Mouse (Mus musculus) heart, embryonic 14.5 days (tissue): Measurements from ENCODE around the gene Tapbpl. TPM values are rescaled to one million over a fixed set of nuclear protein-coding genes. Genes with fewer than 3 reads are reported as not detected.

Experiments
- ATAC-seq: fragments of 200-750 bp; cut with Nextera tagmentation; 2 replicates; pipeline ENCODE4 v1.8.0; 2017; ENCODE audit warnings: low read depth, moderate TSS enrichment; ENCODE audit not compliant: insufficient number of reproducible peaks, insufficient read depth, low FRiP score
- H3K27ac ChIP-seq, 2 experiments: fragments of 200-500 bp in 1 of 2; fragments of 300-500 bp in 1 of 2; sonication (generic) in 1 of 2; replicated peaks in 1 of 2; 2 replicates each; pipeline ENCODE4 v1.5.1; 2012 to 2014; ENCODE audit warnings: low read depth in 2 of 2, low read length in 2 of 2, control low read depth in 1 of 2, mild to moderate bottlenecking in 1 of 2, mixed read lengths in 1 of 2; ENCODE audit not compliant: control insufficient read depth in 1 of 2, insufficient read depth in 1 of 2
- H3K27me3 ChIP-seq: fragments of 300-500 bp; sonication (generic); 2 replicates; pipeline ENCODE4 v1.6.1; 2014; ENCODE audit warnings: mild to moderate bottlenecking, low read length, control low read depth; ENCODE audit not compliant: control insufficient read depth, insufficient read depth
- H3K36me3 ChIP-seq: fragments of 300-500 bp; sonication (generic); 2 replicates; pipeline ENCODE4 v1.6.1; 2014; ENCODE audit warnings: mild to moderate bottlenecking, control low read depth, low read length, mixed read lengths; ENCODE audit not compliant: control insufficient read depth, insufficient read depth
- H3K4me1 ChIP-seq, 2 experiments: fragments of 200-500 bp in 1 of 2; fragments of 300-500 bp in 1 of 2; sonication (generic) in 1 of 2; 2 replicates each; pipeline ENCODE4 v1.6.1; 2012 to 2014; ENCODE audit warnings: low read length in 2 of 2, control low read depth in 1 of 2, mixed read lengths in 1 of 2; ENCODE audit not compliant: control insufficient read depth in 2 of 2, insufficient read depth in 2 of 2
- H3K4me2 ChIP-seq: fragments of 300-500 bp; sonication (generic); 2 replicates; pipeline ENCODE4 v1.6.1; 2014; ENCODE audit warnings: mild to moderate bottlenecking, low read length
- H3K4me3 ChIP-seq, 2 experiments: fragments of 200-500 bp in 1 of 2; fragments of 300-500 bp in 1 of 2; sonication (generic) in 1 of 2; 2 replicates each; pipeline ENCODE4 v1.5.1; 2012 to 2014; ENCODE audit warnings: low read length in 2 of 2, mild to moderate bottlenecking in 2 of 2, control low read depth in 1 of 2, low read depth in 1 of 2, moderate library complexity in 1 of 2; ENCODE audit not compliant: control insufficient read depth in 1 of 2, insufficient read depth in 1 of 2
- H3K9ac ChIP-seq: fragments of 300-500 bp; sonication (generic); 2 replicates; pipeline ENCODE4 v1.6.1; 2014; ENCODE audit warnings: mild to moderate bottlenecking, low read length
- H3K9me3 ChIP-seq: fragments of 300-500 bp; sonication (generic); 2 replicates; pipeline ENCODE4 v1.6.1; 2016; ENCODE audit warnings: low read length, control low read depth; ENCODE audit not compliant: control insufficient read depth
- WGBS: fragments of 180-500 bp; shearing (Covaris S2); extraction: QIAGEN DNeasy Blood & Tissue Kit; methylation state at CpG from one replicate; pipeline ENCODE4 v1.1.7; 2014; 5-methylcytosine and 5-hydroxymethylcytosine counted together
- polyA plus RNA-seq: library from polyadenylated mRNA; unstranded; fragments of >200 nt; fragmentation: Nextera tagmentation; extraction: Ambion mirVana; gene quantifications from 2 replicates; pipeline ENCODE4 v1.2.1, GENCODE M21; 2014

The Tapbpl gene
- polyA plus RNA-seq, 1 experiment from 2014 or later: 4.0 TPM

GRCm38 (mm10) chr6:125217899-125218298 lies 13.8 kb downstream of the Tapbpl start:
- H3K4me3 ChIP-seq: no peak overlapping the region
- H3K4me2 ChIP-seq: no peak overlapping the region
- whole genome bisulfite sequencing: 83% methylated on average over 11 of the region's 11 CpGs
- no peaks in the 10 kb centered on the region for H3K9me3 ChIP-seq
- no peak overlapping the region for H3K9ac ChIP-seq
- H3K36me3 ChIP-seq: peaks cover 15% of the 10 kb centered on the region; the same call in 1 of the 2 replicates
- peaks cover 10% of the 10 kb centered on the region; the same call in 1 of the 2 replicates for H3K27me3 ChIP-seq
- no peak for ATAC-seq
- no peak overlapping the region for H3K27ac ChIP-seq
- peaks cover 0 to 7% of the 10 kb centered on the region in 2 experiments; a peak in 2 of 4 replicates for H3K4me1 ChIP-seq

DNA sequence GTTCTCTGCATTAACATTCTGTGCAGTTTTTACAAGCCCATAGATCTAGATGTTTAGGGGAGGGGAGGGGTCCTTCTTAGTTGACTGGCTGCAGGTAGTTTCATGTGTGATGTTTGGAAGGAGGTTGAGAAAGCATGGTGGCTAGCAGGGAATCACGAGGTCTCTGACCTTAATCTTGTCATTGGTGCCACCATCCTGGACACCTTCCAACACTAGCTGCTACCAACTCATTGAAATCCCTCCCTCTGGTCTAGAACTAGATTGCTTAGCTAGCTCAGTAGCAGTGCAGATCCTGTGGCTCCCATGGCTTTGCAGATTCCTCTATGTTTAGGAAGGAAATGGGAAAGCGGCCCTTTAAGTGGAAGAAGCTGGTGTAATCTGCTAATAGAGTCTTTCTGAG lies 14.8 kb downstream of the Tapbpl start:
- H3K27me3 ChIP-seq: peaks cover 10% of the 10 kb centered on the region; the same call in 1 of the 2 replicates
- ATAC-seq: no peak
- H3K9ac ChIP-seq: no peak overlapping the region
- 46% methylated on average over 2 of the region's 2 CpGs for WGBS
- no peak overlapping the region for H3K27ac ChIP-seq
- H3K4me3 ChIP-seq: no peak overlapping the region
- no peak overlapping the region; the same call in 1 of the 2 replicates for H3K4me2 ChIP-seq
- peaks cover 0 to 4% of the 10 kb centered on the region in 2 experiments; a peak in 1 of 4 replicates for H3K4me1 ChIP-seq
- peaks cover 15% of the 10 kb centered on the region; the same call in 1 of the 2 replicates for H3K36me3 ChIP-seq
- no peaks in the 10 kb centered on the region for H3K9me3 ChIP-seq

DNA sequence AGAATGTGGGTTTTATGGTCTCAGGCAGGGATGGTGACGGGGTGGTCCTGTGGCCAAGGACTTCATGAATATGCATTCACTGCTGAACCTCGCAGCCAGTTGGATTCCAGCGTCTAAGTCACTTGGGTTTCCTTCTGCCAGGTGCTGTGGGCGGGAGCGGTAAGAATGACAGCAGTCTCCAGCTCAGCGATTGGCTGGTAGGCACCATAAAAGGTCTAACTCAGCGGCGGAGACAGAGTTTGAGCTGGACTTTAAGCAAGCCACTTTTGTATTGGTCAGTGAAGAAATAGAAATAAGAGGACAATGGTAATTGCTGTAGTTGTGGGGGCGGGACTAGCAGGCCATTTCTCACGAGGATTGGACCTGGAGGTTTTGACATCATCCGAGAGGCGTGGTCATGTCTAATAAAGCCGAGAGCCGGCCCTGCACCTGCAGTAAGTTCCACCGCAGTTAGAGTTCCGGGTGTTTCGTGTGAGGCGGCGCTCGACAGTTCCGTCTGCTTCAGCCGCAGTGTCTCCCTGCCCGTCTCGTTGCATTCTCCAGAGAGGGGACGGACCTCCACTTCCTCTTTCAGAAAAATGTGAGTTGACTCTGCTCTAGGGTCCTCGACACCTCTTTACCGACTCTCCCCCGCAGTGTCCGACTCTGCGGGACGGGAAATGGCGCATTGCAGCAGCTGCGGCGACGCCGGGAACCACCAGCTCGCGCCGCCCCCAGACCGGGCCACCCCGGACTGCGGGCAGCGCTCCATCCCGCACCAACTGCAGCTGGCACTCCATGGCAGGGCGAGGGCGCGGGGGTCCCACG lies 16.3 kb downstream of the Tapbpl start, which contains the start of gene Vamp1:
Gene Vamp1, plus strand, starts transcription at position 404 of the 807 bp plus-strand sequence.
- Histone ChIP-seq H3K36me3 (peaks cover 12% of the 10 kb centered on the region; the same call in 1 of the 2 replicates), H3K4me1 (peaks cover 0 to 4% of the 10 kb centered on the region in 2 experiments; a peak in 1 of 4 replicates), H3K27me3 (peaks cover 10% of the 10 kb centered on the region; the same call in 1 of the 2 replicates), H3K9me3 (no peaks in the 10 kb centered on the region), H3K27ac (peak within 1 kb of the TSS; percentile 64 to 78), H3K4me3 (peak within 1 kb of the TSS; percentile 70 to 72), H3K9ac (peak within 1 kb of the TSS; percentile 86), H3K4me2 (peak within 1 kb of the TSS; percentile 71)
- WGBS: under 1% methylated on average over 48 of the region's 48 CpGs
- peak; percentile 95 for ATAC-seq

GRCm38 (mm10) chr6:125213715-125214114 lies 17.9 kb downstream of the Tapbpl start:
- Histone ChIP-seq H3K9ac (no peak overlapping the region), H3K4me3 (no peak overlapping the region), H3K36me3 (no peaks in the 10 kb centered on the region), H3K4me2 (no peak overlapping the region), H3K27ac (no peak overlapping the region), H3K4me1 (peaks cover 0 to 4% of the 10 kb centered on the region in 2 experiments; a peak in 1 of 4 replicates), H3K9me3 (no peaks in the 10 kb centered on the region; the same call in 1 of the 2 replicates), H3K27me3 (peaks cover 10% of the 10 kb centered on the region; the same call in 1 of the 2 replicates)
- ATAC-seq: no peak
- 75% methylated on average over 6 of the region's 6 CpGs for WGBS

GRCm38 (mm10) chr6:125213129-125213528 lies 18.5 kb downstream of the Tapbpl start:
- ATAC-seq: no peak

GRCm38 (mm10) chr6:125212621-125213020 lies 19.0 kb downstream of the Tapbpl start:
- Histone ChIP-seq H3K27ac (no peak overlapping the region), H3K4me2 (no peak overlapping the region), H3K36me3 (no peaks in the 10 kb centered on the region), H3K9ac (no peak overlapping the region), H3K4me3 (no peak overlapping the region), H3K9me3 (no peaks in the 10 kb centered on the region; the same call in 1 of the 2 replicates), H3K4me1 (peaks cover 0 to 4% of the 10 kb centered on the region in 2 experiments; a peak in 1 of 4 replicates), H3K27me3 (peaks cover 10% of the 10 kb centered on the region; the same call in 1 of the 2 replicates)
- no peak for ATAC-seq
- WGBS: 26% methylated on average over 2 of the region's 2 CpGs

More at GRCm38 (mm10) chr6:125213129-125213528, 18.5 kb downstream of the Tapbpl start:
- Histone ChIP-seq H3K4me1 (peaks cover 0 to 4% of the 10 kb centered on the region in 2 experiments; a peak in 1 of 4 replicates), H3K9ac (no peak overlapping the region), H3K4me2 (no peak overlapping the region), H3K27ac (no peak overlapping the region), H3K4me3 (no peak overlapping the region), H3K27me3 (peaks cover 10% of the 10 kb centered on the region; the same call in 1 of the 2 replicates), H3K9me3 (no peaks in the 10 kb centered on the region; the same call in 1 of the 2 replicates), H3K36me3 (no peaks in the 10 kb centered on the region)
- WGBS: 63% methylated on average over 6 of the region's 6 CpGs

DNA sequence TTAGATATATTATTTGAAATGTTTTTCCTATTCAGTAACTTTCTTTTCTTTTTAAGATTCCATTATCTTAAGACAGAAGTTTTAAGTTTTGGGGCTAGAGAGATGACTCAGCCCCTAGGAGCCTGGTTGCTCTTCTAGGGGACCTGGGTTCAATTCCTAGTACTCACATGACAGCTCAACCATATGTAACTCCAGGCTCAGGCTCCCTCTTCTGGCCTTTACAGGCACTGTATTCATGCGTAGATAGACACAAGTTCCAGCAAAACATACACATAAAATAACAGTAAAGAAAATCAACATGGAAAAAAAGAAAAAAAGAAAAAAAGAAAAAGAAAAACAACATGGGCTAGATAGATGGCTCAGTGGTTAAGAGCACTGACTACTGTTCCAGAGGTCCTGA lies 21.2 kb downstream of the Tapbpl start:
- no peaks in the 10 kb centered on the region for H3K36me3 ChIP-seq
- H3K4me2 ChIP-seq: no peak overlapping the region
- ATAC-seq: no peak
- no peak overlapping the region for H3K27ac ChIP-seq
- no peak overlapping the region for H3K9ac ChIP-seq
- H3K4me1 ChIP-seq: no peaks in the 10 kb centered on the region
- WGBS: 69% methylated on average over 1 of the region's 1 CpGs
- no peaks in the 10 kb centered on the region; the same call in 1 of the 2 replicates for H3K9me3 ChIP-seq
- H3K27me3 ChIP-seq: peaks cover 10% of the 10 kb centered on the region; the same call in 1 of the 2 replicates
- H3K4me3 ChIP-seq: no peak overlapping the region
